Mouse (Mus musculus): Measurements from ENCODE around the gene Zcchc18.

Zcchc18 gene

DNA sequence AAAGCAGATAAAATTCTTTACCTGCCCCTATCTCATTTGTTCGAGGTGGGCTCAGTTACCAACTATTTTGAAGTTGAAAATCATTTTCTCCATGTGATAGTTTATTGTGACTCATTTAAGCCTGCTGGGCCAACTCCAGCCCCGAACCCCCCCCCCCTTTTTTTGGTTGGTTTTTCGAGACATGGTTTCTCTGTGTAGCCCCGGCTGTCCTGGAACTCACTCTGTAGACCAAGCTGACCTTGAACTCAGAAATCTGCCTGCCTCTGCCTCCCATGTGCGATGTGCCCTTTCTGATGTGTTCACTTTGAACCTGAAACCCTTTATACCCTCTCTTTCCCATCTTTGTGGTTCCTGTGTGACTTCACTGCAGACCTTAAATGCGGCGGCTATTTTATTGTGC lies 45.5 kb downstream of the Zcchc18 start:
- in situ Hi-C loops (cut with MboI; ENCODE audit: low sequenced_read_pairs) = no loop called here
